ENCODE assay signal across 19 mouse cellular contexts in the genomic region with DNA sequence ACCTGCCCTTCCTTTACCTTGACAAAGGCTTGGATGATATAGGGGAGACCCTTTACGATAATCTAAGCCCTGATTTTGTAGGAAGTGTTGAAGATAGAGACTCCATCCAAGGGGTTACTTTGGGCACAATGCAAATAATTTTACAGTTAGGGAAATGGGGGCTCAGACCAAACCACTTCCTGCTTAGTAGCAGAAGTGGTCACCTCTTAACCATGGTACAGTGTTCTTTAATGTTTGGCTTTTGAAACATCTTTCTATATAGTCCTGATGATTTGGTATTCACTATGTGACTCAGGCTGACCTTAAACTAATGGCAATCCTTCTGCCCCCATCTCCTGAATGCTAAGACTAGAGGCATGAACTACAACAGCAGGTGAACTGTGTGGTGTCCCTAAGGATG. TPM values are rescaled to one million over a fixed set of nuclear protein-coding genes. Genes with fewer than 3 reads are reported as not detected.
DNase-seq lines count a peak whose midpoint lies in the region; ATAC-seq lines count a peak whose summit lies in the region.
"Had no signal": no experiment of that assay in that cellular context is flagged by ENCODE, and none has a peak within 500 bp of the region (broad histone marks: within the 10 kb centered on the region; RNA-seq: fewer than 3 reads in every experiment).

No protein-coding gene starts in this region.

- WGBS in intestine, embryonic 14.5 days = 100% methylated on average over 1 of the region's 1 CpGs
- WGBS in intestine, embryonic 16.5 days = 86% methylated on average over 1 of the region's 1 CpGs
- WGBS in neural tube, embryonic 13.5 days = 92% methylated on average over 1 of the region's 1 CpGs
- WGBS in neural tube, embryonic 15.5 days = 97% methylated on average over 1 of the region's 1 CpGs

- no peaks in the 10 kb centered on the region for H3K9me3 ChIP-seq in intestine, embryonic 14.5 days (ENCODE audit: control insufficient read depth, low read length)
- H3K9me3 ChIP-seq in intestine, embryonic 16.5 days (ENCODE audit: control insufficient read depth, low read length) = no peaks in the 10 kb centered on the region
- no peaks in the 10 kb centered on the region for H3K9me3 ChIP-seq in neural tube, embryonic 13.5 days
- no peaks in the 10 kb centered on the region for H3K9me3 ChIP-seq in neural tube, embryonic 15.5 days (replicated peaks)
- H3K9me3 ChIP-seq: embryonic facial prominence, embryonic 13.5 days; embryonic facial prominence, embryonic 15.5 days; forebrain, embryonic 10.5 days; forebrain, embryonic 12.5 days had no signal

- peak; percentile 16 for DNase-seq in intestine, embryonic 14.5 days (ENCODE audit: low spot score)
- DNase-seq in right cerebral cortex, adult 2 months (ENCODE audit: low spot score in 2 of 2) = no peak
- DNase-seq in ovary, postnatal 10 days (ENCODE audit: low spot score) = no peak
- DNase-seq: adrenal gland, adult 8-10 months; adrenal gland, postnatal 14 days; adrenal gland, postnatal 36 days; cerebellum, adult 9-10 months; embryo, embryonic 11 days had no signal

- no peak overlapping the region for H3K9ac ChIP-seq in intestine, embryonic 14.5 days (ENCODE audit: low read length)
- H3K9ac ChIP-seq in intestine, embryonic 16.5 days (ENCODE audit: low read depth, low read length) = no peak overlapping the region
- H3K9ac ChIP-seq in neural tube, embryonic 13.5 days = no peak overlapping the region
- H3K9ac ChIP-seq in neural tube, embryonic 15.5 days (replicated peaks) = no peak overlapping the region
- H3K9ac ChIP-seq: embryonic facial prominence, embryonic 13.5 days; embryonic facial prominence, embryonic 15.5 days; forebrain, embryonic 12.5 days had no signal

- H3K4me3 ChIP-seq in intestine, embryonic 14.5 days (ENCODE audit: low read depth, low read length) = no peak overlapping the region
- no peak overlapping the region for H3K4me3 ChIP-seq in intestine, embryonic 16.5 days (ENCODE audit: low read length)
- no peak overlapping the region for H3K4me3 ChIP-seq in neural tube, embryonic 13.5 days
- no peak overlapping the region for H3K4me3 ChIP-seq in neural tube, embryonic 15.5 days (replicated peaks)
- H3K4me3 ChIP-seq: embryonic facial prominence, embryonic 13.5 days; embryonic facial prominence, embryonic 15.5 days; erythroblast, embryonic 14.5 days; forebrain, embryonic 10.5 days; forebrain, embryonic 12.5 days had no signal

- H3K27ac ChIP-seq in intestine, embryonic 14.5 days (ENCODE audit: low read depth) = no peak overlapping the region
- H3K27ac ChIP-seq in intestine, embryonic 16.5 days (ENCODE audit: low read length) = no peak overlapping the region
- no peak overlapping the region for H3K27ac ChIP-seq in neural tube, embryonic 13.5 days (replicated peaks)
- no peak overlapping the region for H3K27ac ChIP-seq in neural tube, embryonic 15.5 days (replicated peaks)
- H3K27ac ChIP-seq: embryonic facial prominence, embryonic 13.5 days; embryonic facial prominence, embryonic 15.5 days; forebrain, embryonic 10.5 days; forebrain, embryonic 12.5 days had no signal

- H3K4me2 ChIP-seq in intestine, embryonic 14.5 days (ENCODE audit: low read length) = no peak overlapping the region
- no peak overlapping the region for H3K4me2 ChIP-seq in intestine, embryonic 16.5 days (ENCODE audit: low read depth, low read length)
- no peak overlapping the region for H3K4me2 ChIP-seq in neural tube, embryonic 13.5 days
- no peak overlapping the region for H3K4me2 ChIP-seq in neural tube, embryonic 15.5 days
- H3K4me2 ChIP-seq: embryonic facial prominence, embryonic 13.5 days; embryonic facial prominence, embryonic 15.5 days; forebrain, embryonic 12.5 days had no signal

- no peaks in the 10 kb centered on the region for H3K4me1 ChIP-seq in intestine, embryonic 14.5 days (replicated peaks; ENCODE audit: control insufficient read depth, insufficient read depth, low read length)
- H3K4me1 ChIP-seq in intestine, embryonic 16.5 days (ENCODE audit: control insufficient read depth, insufficient read depth, low read length) = no peaks in the 10 kb centered on the region
- no peaks in the 10 kb centered on the region for H3K4me1 ChIP-seq in neural tube, embryonic 13.5 days (replicated peaks)
- no peaks in the 10 kb centered on the region for H3K4me1 ChIP-seq in neural tube, embryonic 15.5 days
- H3K4me1 ChIP-seq: embryonic facial prominence, embryonic 13.5 days; embryonic facial prominence, embryonic 15.5 days; forebrain, embryonic 10.5 days; forebrain, embryonic 12.5 days had no signal

- H3K36me3 ChIP-seq in intestine, embryonic 14.5 days (ENCODE audit: control insufficient read depth, insufficient read depth, low read length) = no peaks in the 10 kb centered on the region
- H3K36me3 ChIP-seq in intestine, embryonic 16.5 days (ENCODE audit: control insufficient read depth, insufficient read depth, low read length) = no peaks in the 10 kb centered on the region
- H3K36me3 ChIP-seq in neural tube, embryonic 13.5 days = no peaks in the 10 kb centered on the region
- H3K36me3 ChIP-seq in neural tube, embryonic 15.5 days = no peaks in the 10 kb centered on the region
- H3K36me3 ChIP-seq: embryonic facial prominence, embryonic 13.5 days; embryonic facial prominence, embryonic 15.5 days; forebrain, embryonic 10.5 days; forebrain, embryonic 12.5 days had no signal

- ATAC-seq in intestine, embryonic 14.5 days (replicated peaks; ENCODE audit: low FRiP score, low TSS enrichment, low read depth) = no peak
- ATAC-seq in intestine, embryonic 16.5 days = no peak
- ATAC-seq in neural tube, embryonic 13.5 days (ENCODE audit: low read depth) = peak; percentile 23; the same call in 1 of the 2 replicates
- no peak for ATAC-seq in neural tube, embryonic 15.5 days (ENCODE audit: low FRiP score)
- ATAC-seq in granulocyte monocyte progenitor cell, adult 5-6 weeks (replicated peaks; ENCODE audit: poor library complexity, severe bottlenecking) = peak; percentile 80

- H3K27me3 ChIP-seq in intestine, embryonic 14.5 days (replicated peaks; ENCODE audit: control insufficient read depth, insufficient read depth, low read length) = no peaks in the 10 kb centered on the region
- no peaks in the 10 kb centered on the region for H3K27me3 ChIP-seq in intestine, embryonic 16.5 days (replicated peaks; ENCODE audit: control insufficient read depth, insufficient read depth, low read length)
- no peaks in the 10 kb centered on the region for H3K27me3 ChIP-seq in neural tube, embryonic 13.5 days
- no peaks in the 10 kb centered on the region for H3K27me3 ChIP-seq in neural tube, embryonic 15.5 days (replicated peaks)
- H3K27me3 ChIP-seq: embryonic facial prominence, embryonic 13.5 days; embryonic facial prominence, embryonic 15.5 days; forebrain, embryonic 12.5 days had no signal

RNA-seq across cellular contexts. Expression of a gene that starts 31.5 kb away (rescaled TPM):
- 97.0 and 104 TPM in 2 replicates for polyA plus RNA-seq in intestine, embryonic 14.5 days (2014; fragmentation: Nextera tagmentation; extraction: Ambion mirVana)
- polyA plus RNA-seq in intestine, embryonic 16.5 days (2015; fragmentation: Nextera tagmentation; extraction: Ambion mirVana) = 132 and 133 TPM in 2 replicates
- 48.1 and 51.7 TPM in 2 replicates for polyA plus RNA-seq in neural tube, embryonic 13.5 days (2015; fragmentation: Nextera tagmentation; extraction: Ambion mirVana)
- 65.9 and 71.0 TPM in 2 replicates for polyA plus RNA-seq in neural tube, embryonic 15.5 days (2015; fragmentation: Nextera tagmentation; extraction: Ambion mirVana)
- total RNA-seq in granulocyte monocyte progenitor cell, adult 5-6 weeks (2014; fragmentation: Nextera tagmentation) = 304 and 307 TPM in 2 replicates
- 239 and 283 TPM in 2 replicates for total RNA-seq in granulocyte monocyte progenitor cell, adult 5-6 weeks (2017)

RNA-seq across cellular contexts. Expression of a gene that starts 50.5 kb away (rescaled TPM):
- polyA plus RNA-seq in intestine, embryonic 14.5 days (2014; fragmentation: Nextera tagmentation; extraction: Ambion mirVana) = 0.12 and 0.15 TPM in 2 replicates
- 0.31 and 0.39 TPM in 2 replicates for polyA plus RNA-seq in intestine, embryonic 16.5 days (2015; fragmentation: Nextera tagmentation; extraction: Ambion mirVana)
- polyA plus RNA-seq in neural tube, embryonic 13.5 days (2015; fragmentation: Nextera tagmentation; extraction: Ambion mirVana) = 3.0 TPM in 2 replicates
- 6.8 and 7.8 TPM in 2 replicates for polyA plus RNA-seq in neural tube, embryonic 15.5 days (2015; fragmentation: Nextera tagmentation; extraction: Ambion mirVana)
- not detected in 2 replicates for total RNA-seq in granulocyte monocyte progenitor cell, adult 5-6 weeks (2014; fragmentation: Nextera tagmentation)
- total RNA-seq in granulocyte monocyte progenitor cell, adult 5-6 weeks (2017) = not detected in 2 replicates
- total RNA-seq: MEL had no signal
- polyA plus RNA-seq: C2C12; erythroblast, embryonic 14.5 days had no signal

Comparison
In these comparisons a context has a peak if more than half of its experiments do, and no peak if none do; other contexts are left out.
1. ATAC-seq: peak in neural tube, embryonic 13.5 days (single experiment) and granulocyte monocyte progenitor cell, adult 5-6 weeks (single experiment); none in intestine, embryonic 14.5 days (single experiment), intestine, embryonic 16.5 days (single experiment) and neural tube, embryonic 15.5 days (single experiment).